Mouse (Mus musculus): ENCODE measurements around the gene Abhd2. TPM values are rescaled to one million over a fixed set of nuclear protein-coding genes. Genes with fewer than 3 reads are reported as not detected.

Abhd2 gene
- polyA plus RNA-seq, 1 experiment: 1.0 TPM

DNA sequence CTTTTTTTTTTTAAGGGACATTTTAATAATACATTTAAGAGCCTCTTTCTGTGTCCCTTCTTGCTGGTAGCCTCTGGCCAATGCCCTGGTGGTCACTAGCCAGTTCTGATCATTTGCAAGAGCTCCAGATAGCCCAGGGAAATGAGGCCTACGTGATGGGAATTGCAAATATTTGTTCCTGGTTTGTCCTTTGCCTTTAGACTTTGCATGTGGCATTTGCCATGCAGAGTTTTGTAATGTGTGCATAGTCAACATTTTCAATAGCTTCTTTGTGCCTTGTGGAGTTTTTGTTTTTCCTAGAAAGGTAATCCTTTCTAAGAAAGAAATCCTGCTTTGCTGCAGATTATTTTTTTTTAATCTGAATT, 37.2 kb downstream of the Abhd2 start:
- TF ChIP-seq TAL1 (IDR thresholded peaks at IDR 0.05; ENCODE audit: low read length): no peak
- no peak for TF ChIP-seq GATA1 (IDR thresholded peaks at IDR 0.05; ENCODE audit: low read length)
- Histone ChIP-seq H3K4me3 (replicated peaks) (no peak overlapping the region), H3K36me3 (ENCODE audit: control insufficient read depth) (peaks cover 65% of the 10 kb centered on the region), H3K4me1 (ENCODE audit: control insufficient read depth) (peaks cover 59% of the 10 kb centered on the region), H3K27me3 (ENCODE audit: control insufficient read depth) (no peaks in the 10 kb centered on the region), H3K9me3 (ENCODE audit: control insufficient read depth, low read length) (no peaks in the 10 kb centered on the region)

DNA sequence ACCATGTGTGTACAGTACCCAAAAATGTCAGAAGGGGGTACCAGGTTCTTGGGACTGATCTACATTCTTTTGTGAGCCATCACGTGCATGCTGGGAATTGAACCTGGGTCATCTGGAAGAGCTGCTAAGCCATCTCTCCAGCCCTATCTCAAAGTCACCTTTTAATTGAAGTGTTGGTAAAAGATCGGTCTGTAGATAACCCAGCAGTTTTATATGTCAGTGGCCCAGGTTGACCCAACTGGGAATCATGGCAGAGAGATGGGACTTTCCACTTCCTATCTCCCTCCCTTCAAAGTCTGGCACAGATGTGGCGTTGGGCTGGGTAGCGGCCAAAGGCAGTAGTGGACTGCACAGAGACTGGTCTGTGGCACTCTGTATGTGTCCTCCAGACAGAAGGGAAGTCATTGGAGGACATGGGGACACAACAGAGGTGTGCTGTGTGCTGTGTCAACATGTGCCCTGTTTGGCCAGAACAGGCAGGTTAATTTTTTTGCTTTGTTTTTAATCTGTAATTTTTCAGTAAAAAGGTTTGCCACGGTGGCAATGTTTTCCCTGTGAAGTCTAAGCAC, 38.5 kb downstream of the Abhd2 start:
- Histone ChIP-seq H3K4me1 (ENCODE audit: control insufficient read depth) (peaks cover 61% of the 10 kb centered on the region), H3K36me3 (ENCODE audit: control insufficient read depth) (peaks cover 65% of the 10 kb centered on the region), H3K9me3 (ENCODE audit: control insufficient read depth, low read length) (no peaks in the 10 kb centered on the region), H3K4me3 (replicated peaks) (no peak overlapping the region), H3K27me3 (ENCODE audit: control insufficient read depth) (no peaks in the 10 kb centered on the region)
- TF ChIP-seq GATA1 (IDR thresholded peaks at IDR 0.05; ENCODE audit: low read length): no peak
- TF ChIP-seq TAL1 (IDR thresholded peaks at IDR 0.05; ENCODE audit: low read length): no peak

DNA sequence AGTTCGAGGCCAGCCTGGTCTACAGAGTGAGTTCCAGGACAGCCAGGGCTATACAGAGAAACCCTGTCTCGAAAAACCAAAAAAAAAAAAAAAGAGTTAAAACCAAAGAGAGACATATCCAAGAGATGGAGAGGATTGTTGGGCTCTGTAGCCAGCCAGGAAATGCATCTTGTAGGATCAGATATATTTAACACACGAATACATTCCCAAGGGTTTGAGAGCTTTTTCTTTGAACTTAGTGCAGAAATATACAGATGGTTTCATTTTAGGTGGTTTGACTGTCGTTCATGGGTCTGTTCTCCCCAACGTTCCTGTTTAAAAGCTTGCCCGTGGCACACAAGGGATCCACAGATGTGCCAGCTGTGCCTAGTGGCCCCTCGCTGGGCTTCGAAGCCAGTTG, 39.2 kb downstream of the Abhd2 start:
- Histone ChIP-seq H3K27me3 (ENCODE audit: control insufficient read depth) (no peaks in the 10 kb centered on the region), H3K4me3 (replicated peaks) (no peak overlapping the region), H3K36me3 (ENCODE audit: control insufficient read depth) (peaks cover 64% of the 10 kb centered on the region), H3K4me1 (ENCODE audit: control insufficient read depth) (peaks cover 60% of the 10 kb centered on the region), H3K9me3 (ENCODE audit: control insufficient read depth, low read length) (no peaks in the 10 kb centered on the region)
- TF ChIP-seq TAL1 (IDR thresholded peaks at IDR 0.05; ENCODE audit: low read length): no peak
- no peak for TF ChIP-seq GATA1 (IDR thresholded peaks at IDR 0.05; ENCODE audit: low read length)

DNA sequence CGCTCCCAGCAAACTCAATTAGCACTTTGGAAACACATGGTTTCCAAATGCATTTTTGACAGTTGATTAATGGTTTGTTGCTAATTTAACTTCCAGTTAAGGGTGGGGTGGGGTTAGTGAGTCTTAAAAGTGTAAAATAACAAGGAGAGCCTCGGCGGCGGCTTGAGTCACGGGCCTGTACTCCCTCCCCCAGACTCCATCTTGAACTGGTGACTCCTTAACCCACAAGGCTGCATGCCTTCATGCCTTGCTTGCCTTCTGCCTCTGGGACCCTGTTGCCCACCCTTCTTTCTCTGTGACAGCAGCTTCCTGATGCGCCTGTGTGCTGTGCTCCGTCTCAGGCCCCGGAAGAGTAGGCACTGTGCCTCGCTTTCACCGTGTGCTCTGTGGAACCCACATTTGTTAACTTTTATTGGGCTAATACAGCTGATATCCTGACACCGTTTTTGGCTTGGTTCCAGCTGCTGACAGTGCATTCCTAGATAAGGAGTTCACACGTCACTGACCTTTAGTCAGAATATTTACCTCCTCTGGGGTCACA, 40.6 kb downstream of the Abhd2 start:
- H3K36me3 ChIP-seq (ENCODE audit: control insufficient read depth): peaks cover 59% of the 10 kb centered on the region
- no peaks in the 10 kb centered on the region for H3K9me3 ChIP-seq (ENCODE audit: control insufficient read depth, low read length)
- peaks cover 62% of the 10 kb centered on the region for H3K4me1 ChIP-seq (ENCODE audit: control insufficient read depth)
- TF ChIP-seq GATA1 (IDR thresholded peaks at IDR 0.05; ENCODE audit: low read length): no peak
- TF ChIP-seq TAL1 (IDR thresholded peaks at IDR 0.05; ENCODE audit: low read length): no peak
- no peaks in the 10 kb centered on the region for H3K27me3 ChIP-seq (ENCODE audit: control insufficient read depth)
- H3K4me3 ChIP-seq (replicated peaks): no peak overlapping the region

DNA sequence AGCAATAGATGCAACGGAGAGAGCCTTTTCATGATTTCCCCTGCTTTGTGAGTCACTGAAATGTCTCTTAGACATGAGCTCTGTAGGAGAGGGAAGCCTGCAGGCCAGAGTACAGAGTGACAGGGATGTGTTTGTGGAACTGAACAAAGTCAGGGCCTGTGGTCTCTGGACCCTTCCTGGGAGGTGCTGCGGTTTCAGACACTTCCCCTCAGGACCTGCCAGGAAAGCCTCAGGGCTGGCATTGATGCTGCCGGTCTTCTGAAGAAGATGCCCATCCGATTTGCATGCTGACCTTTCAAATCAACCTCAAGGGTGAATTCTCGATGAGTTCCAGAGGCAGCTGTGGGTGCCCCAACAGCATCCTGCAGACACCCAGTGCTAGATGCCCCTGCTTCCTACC, 41.5 kb downstream of the Abhd2 start:
- H3K27me3 ChIP-seq (ENCODE audit: control insufficient read depth): no peaks in the 10 kb centered on the region
- no peak overlapping the region for H3K4me3 ChIP-seq (replicated peaks)
- H3K4me1 ChIP-seq (ENCODE audit: control insufficient read depth): peaks cover 54% of the 10 kb centered on the region
- no peak for TF ChIP-seq TAL1 (IDR thresholded peaks at IDR 0.05; ENCODE audit: low read length)
- TF ChIP-seq GATA1 (IDR thresholded peaks at IDR 0.05; ENCODE audit: low read length): no peak
- peaks cover 50% of the 10 kb centered on the region for H3K36me3 ChIP-seq (ENCODE audit: control insufficient read depth)
- no peaks in the 10 kb centered on the region for H3K9me3 ChIP-seq (ENCODE audit: control insufficient read depth, low read length)

DNA sequence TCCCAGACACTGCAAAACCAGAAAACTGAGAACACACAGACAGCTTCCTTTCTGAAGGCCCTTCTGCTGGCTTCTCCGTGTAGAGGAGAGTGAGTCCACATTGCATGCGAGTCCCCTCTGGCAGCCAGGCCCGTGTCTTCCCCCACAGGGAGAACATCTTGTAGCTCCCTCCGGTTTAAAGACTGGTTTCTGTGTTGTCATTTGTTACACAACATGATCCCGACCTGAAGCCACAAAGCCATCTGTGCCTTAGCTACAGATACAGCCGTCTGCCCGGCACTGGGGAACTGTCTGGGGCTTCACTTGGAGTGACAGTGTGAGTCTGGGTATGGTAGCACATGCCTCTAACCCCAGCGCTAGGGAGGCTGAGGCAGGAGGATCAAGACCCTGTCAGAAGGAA, 42.1 kb downstream of the Abhd2 start:
- Histone ChIP-seq H3K4me3 (replicated peaks) (no peak overlapping the region), H3K4me1 (ENCODE audit: control insufficient read depth) (peaks cover 54% of the 10 kb centered on the region), H3K36me3 (ENCODE audit: control insufficient read depth) (peaks cover 50% of the 10 kb centered on the region), H3K9me3 (ENCODE audit: control insufficient read depth, low read length) (no peaks in the 10 kb centered on the region), H3K27me3 (ENCODE audit: control insufficient read depth) (no peaks in the 10 kb centered on the region)
- no peak for TF ChIP-seq GATA1 (IDR thresholded peaks at IDR 0.05; ENCODE audit: low read length)
- TF ChIP-seq TAL1 (IDR thresholded peaks at IDR 0.05; ENCODE audit: low read length): no peak

DNA sequence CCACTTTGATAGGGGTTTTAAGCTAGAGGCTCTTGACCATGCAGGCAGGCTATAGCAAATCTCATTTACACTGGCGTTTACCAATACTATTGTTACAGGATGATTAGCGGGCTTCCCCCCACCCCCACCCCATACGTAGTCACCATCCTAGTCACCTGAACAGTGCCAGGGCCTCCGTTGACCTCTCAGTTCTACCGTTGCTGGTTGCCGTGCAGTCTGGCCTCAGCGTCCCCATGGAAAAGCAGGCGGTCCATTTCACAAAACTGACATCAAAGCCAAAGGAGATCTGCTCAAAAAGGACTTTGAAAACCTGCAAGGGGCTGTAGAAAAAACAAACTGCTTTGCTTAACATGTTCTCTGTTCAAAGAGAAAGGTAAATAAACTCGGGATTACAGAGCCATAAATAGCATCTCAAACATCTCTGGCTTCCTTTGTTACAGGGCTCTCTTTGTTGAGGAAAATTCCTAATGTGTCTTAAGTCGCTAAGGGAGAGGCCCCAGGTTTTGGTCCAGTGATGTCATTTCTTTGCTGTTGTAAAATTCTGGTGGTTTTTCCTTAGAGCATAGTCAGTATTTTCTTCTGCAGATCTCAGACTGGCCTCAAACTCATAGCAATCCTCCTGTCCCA, 43.2 kb downstream of the Abhd2 start:
- no peaks in the 10 kb centered on the region for H3K27me3 ChIP-seq (ENCODE audit: control insufficient read depth)
- H3K4me1 ChIP-seq (ENCODE audit: control insufficient read depth): peaks cover 52% of the 10 kb centered on the region

DNA sequence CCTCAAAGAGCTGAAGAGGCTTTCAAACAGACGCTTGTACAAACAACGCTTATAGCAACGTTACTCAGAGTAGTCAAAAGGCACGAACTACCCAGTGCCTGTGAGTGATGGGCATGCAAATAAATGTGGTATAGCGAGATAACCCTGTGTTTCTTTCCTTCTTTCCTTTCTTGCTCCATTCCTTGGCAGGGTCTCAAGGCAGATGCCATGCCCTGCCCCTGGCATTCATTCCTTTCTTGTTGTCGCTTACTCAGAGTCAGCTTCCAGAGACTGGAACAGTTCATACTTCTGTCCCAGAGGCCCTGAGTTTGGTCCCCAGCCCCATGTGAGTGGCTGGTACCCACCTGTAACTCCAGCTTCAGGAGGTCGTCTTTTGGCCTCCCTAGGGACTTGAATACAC, 44.6 kb downstream of the Abhd2 start:
- H3K9me3 ChIP-seq (ENCODE audit: control insufficient read depth, low read length): no peaks in the 10 kb centered on the region
- no peak overlapping the region for H3K4me3 ChIP-seq (replicated peaks)
- H3K27me3 ChIP-seq (ENCODE audit: control insufficient read depth): no peaks in the 10 kb centered on the region
- peaks cover 52% of the 10 kb centered on the region for H3K36me3 ChIP-seq (ENCODE audit: control insufficient read depth)
- TF ChIP-seq TAL1 (IDR thresholded peaks at IDR 0.05; ENCODE audit: low read length) (no peak), GATA1 (IDR thresholded peaks at IDR 0.05; ENCODE audit: low read length) (no peak)
- H3K4me1 ChIP-seq (ENCODE audit: control insufficient read depth): peaks cover 41% of the 10 kb centered on the region

More for the DNA sequence above, 43.2 kb downstream of the Abhd2 start:
- Histone ChIP-seq H3K36me3 (ENCODE audit: control insufficient read depth) (peaks cover 47% of the 10 kb centered on the region), H3K9me3 (ENCODE audit: control insufficient read depth, low read length) (no peaks in the 10 kb centered on the region), H3K4me3 (replicated peaks) (no peak overlapping the region)
- TF ChIP-seq TAL1 (IDR thresholded peaks at IDR 0.05; ENCODE audit: low read length): no peak
- TF ChIP-seq GATA1 (IDR thresholded peaks at IDR 0.05; ENCODE audit: low read length): no peak

DNA sequence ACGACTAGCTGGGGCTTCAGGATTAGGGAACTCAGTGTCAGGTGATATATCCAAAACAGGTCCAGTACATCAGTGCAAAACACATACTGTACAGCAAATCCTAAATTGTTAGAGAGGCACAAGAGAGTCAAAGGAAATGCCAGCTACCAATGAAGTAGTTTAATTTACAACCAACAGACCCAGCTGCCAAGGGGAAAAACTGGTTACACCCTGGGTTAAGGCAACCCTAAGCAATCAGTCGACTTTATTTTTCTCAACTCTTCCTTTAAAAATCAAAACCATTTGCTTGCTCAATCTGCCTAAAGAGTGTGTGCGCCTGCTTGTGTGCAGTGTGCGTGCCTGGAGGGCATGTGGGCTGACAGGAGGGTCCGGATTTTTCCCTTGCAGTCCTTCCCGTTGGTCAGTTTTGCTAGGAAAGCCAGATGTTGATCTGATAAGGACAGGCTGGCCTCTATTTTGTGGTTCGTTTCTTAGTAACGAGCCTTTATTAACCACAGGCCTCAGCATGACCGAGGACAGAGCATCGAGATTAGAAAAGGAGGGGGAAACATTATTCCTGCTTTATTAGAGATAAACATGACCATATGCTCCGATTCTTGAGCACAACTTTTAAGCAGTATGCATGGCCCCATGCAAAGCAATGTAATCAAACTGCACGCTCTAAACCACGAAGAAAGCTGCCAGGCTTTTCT, 45.3 kb downstream of the Abhd2 start:
- no peaks in the 10 kb centered on the region for H3K27me3 ChIP-seq (ENCODE audit: control insufficient read depth)
- H3K4me1 ChIP-seq (ENCODE audit: control insufficient read depth): peaks cover 34% of the 10 kb centered on the region
- H3K9me3 ChIP-seq (ENCODE audit: control insufficient read depth, low read length): no peaks in the 10 kb centered on the region
- no peak overlapping the region for H3K4me3 ChIP-seq (replicated peaks)
- peaks cover 55% of the 10 kb centered on the region for H3K36me3 ChIP-seq (ENCODE audit: control insufficient read depth)
- TF ChIP-seq GATA1 (IDR thresholded peaks at IDR 0.05; ENCODE audit: low read length) (no peak), TAL1 (IDR thresholded peaks at IDR 0.05; ENCODE audit: low read length) (no peak)

All from erythroblast, embryonic 14.5 days (primary cell).